Mouse (Mus musculus): ENCODE measurements around the gene Dennd1b. TPM values are rescaled to one million over a fixed set of nuclear protein-coding genes. Genes with fewer than 3 reads are reported as not detected.

Gene Dennd1b
- polyA plus RNA-seq, 1 experiment = 13.2 TPM

GRCm38 (mm10) chr1:138983465-138983864 lies 20.2 kb downstream of the Dennd1b start:
- Histone ChIP-seq H3K27ac (ENCODE audit: insufficient read depth, low read length) (no peak overlapping the region), H3K27me3 (ENCODE audit: control insufficient read depth, insufficient read depth, low read length) (no peaks in the 10 kb centered on the region), H3K4me3 (ENCODE audit: extremely low read depth, insufficient read depth, insufficient read length) (no peak overlapping the region), H3K36me3 (ENCODE audit: control insufficient read depth, insufficient read depth, low read length) (no peaks in the 10 kb centered on the region), H3K4me1 (ENCODE audit: control insufficient read depth, insufficient read depth, insufficient read length) (no peaks in the 10 kb centered on the region; the same call in 1 of the 2 replicates)
- DNase-seq (ENCODE audit: low read depth in 1 of 2, low spot score in 2 of 2) = no peak
- TF ChIP-seq POLR2A (IDR thresholded peaks at IDR 0.05; ENCODE audit: low read depth, low read length) (no peak), CTCF (IDR thresholded peaks at IDR 0.05; ENCODE audit: extremely low read depth, insufficient read depth, insufficient read length, insufficient replicate concordance) (no peak)
- 69% methylated on average over 6 of the region's 6 CpGs for WGBS

- no peak for DNase-seq (ENCODE audit: low read depth in 1 of 2, low spot score in 2 of 2)
- Histone ChIP-seq H3K4me1 (ENCODE audit: control insufficient read depth, insufficient read depth, insufficient read length) (no peaks in the 10 kb centered on the region; the same call in 1 of the 2 replicates), H3K27ac (ENCODE audit: insufficient read depth, low read length) (no peak overlapping the region), H3K27me3 (ENCODE audit: control insufficient read depth, insufficient read depth, low read length) (no peaks in the 10 kb centered on the region), H3K36me3 (ENCODE audit: control insufficient read depth, insufficient read depth, low read length) (no peaks in the 10 kb centered on the region), H3K4me3 (ENCODE audit: extremely low read depth, insufficient read depth, insufficient read length) (no peak overlapping the region)
- WGBS = 93% methylated on average over 4 of the region's 4 CpGs
- no peak for TF ChIP-seq CTCF (IDR thresholded peaks at IDR 0.05; ENCODE audit: extremely low read depth, insufficient read depth, insufficient read length, insufficient replicate concordance)
- no peak for TF ChIP-seq POLR2A (IDR thresholded peaks at IDR 0.05; ENCODE audit: low read depth, low read length)
These were observed 20.9 kb downstream of the Dennd1b start for GRCm38 (mm10) chr1:138984161-138984560.

GRCm38 (mm10) chr1:138992384-138993138 lies 29.3 kb downstream of the Dennd1b start:
- 83% methylated on average over 5 of the region's 5 CpGs for WGBS

GRCm38 (mm10) chr1:138995621-138996380 lies 32.6 kb downstream of the Dennd1b start:
- no peak for DNase-seq (ENCODE audit: low read depth in 1 of 2, low spot score in 2 of 2)
- TF ChIP-seq CTCF (IDR thresholded peaks at IDR 0.05; ENCODE audit: extremely low read depth, insufficient read depth, insufficient read length, insufficient replicate concordance) (no peak), POLR2A (IDR thresholded peaks at IDR 0.05; ENCODE audit: low read depth, low read length) (no peak)
- Histone ChIP-seq H3K36me3 (ENCODE audit: control insufficient read depth, insufficient read depth, low read length) (peaks cover 1% of the 10 kb centered on the region; the same call in 1 of the 2 replicates), H3K4me3 (ENCODE audit: extremely low read depth, insufficient read depth, insufficient read length) (no peak overlapping the region), H3K27me3 (ENCODE audit: control insufficient read depth, insufficient read depth, low read length) (no peaks in the 10 kb centered on the region), H3K27ac (ENCODE audit: insufficient read depth, low read length) (no peak overlapping the region), H3K4me1 (ENCODE audit: control insufficient read depth, insufficient read depth, insufficient read length) (peaks cover 2% of the 10 kb centered on the region; the same call in 1 of the 2 replicates)
- 87% methylated on average over 6 of the region's 6 CpGs for WGBS

More at GRCm38 (mm10) chr1:138992384-138993138, 29.3 kb downstream of the Dennd1b start:
- Histone ChIP-seq H3K36me3 (ENCODE audit: control insufficient read depth, insufficient read depth, low read length) (peaks cover 1% of the 10 kb centered on the region; the same call in 1 of the 2 replicates), H3K4me1 (ENCODE audit: control insufficient read depth, insufficient read depth, insufficient read length) (no peaks in the 10 kb centered on the region; the same call in 1 of the 2 replicates), H3K27me3 (ENCODE audit: control insufficient read depth, insufficient read depth, low read length) (no peaks in the 10 kb centered on the region), H3K27ac (ENCODE audit: insufficient read depth, low read length) (no peak overlapping the region), H3K4me3 (ENCODE audit: extremely low read depth, insufficient read depth, insufficient read length) (no peak overlapping the region)
- TF ChIP-seq CTCF (IDR thresholded peaks at IDR 0.05; ENCODE audit: extremely low read depth, insufficient read depth, insufficient read length, insufficient replicate concordance) = no peak
- no peak for TF ChIP-seq POLR2A (IDR thresholded peaks at IDR 0.05; ENCODE audit: low read depth, low read length)
- no peak for DNase-seq (ENCODE audit: low read depth in 1 of 2, low spot score in 2 of 2)

GRCm38 (mm10) chr1:138996663-138997062 lies 33.4 kb downstream of the Dennd1b start:
- Histone ChIP-seq H3K36me3 (ENCODE audit: control insufficient read depth, insufficient read depth, low read length) (peaks cover 1% of the 10 kb centered on the region; the same call in 1 of the 2 replicates), H3K27ac (ENCODE audit: insufficient read depth, low read length) (no peak overlapping the region), H3K27me3 (ENCODE audit: control insufficient read depth, insufficient read depth, low read length) (no peaks in the 10 kb centered on the region), H3K4me3 (ENCODE audit: extremely low read depth, insufficient read depth, insufficient read length) (no peak overlapping the region), H3K4me1 (ENCODE audit: control insufficient read depth, insufficient read depth, insufficient read length) (peaks cover 4% of the 10 kb centered on the region; the same call in 1 of the 2 replicates)
- 91% methylated on average over 2 of the region's 2 CpGs for WGBS
- DNase-seq (ENCODE audit: low read depth in 1 of 2, low spot score in 2 of 2) = no peak
- TF ChIP-seq CTCF (IDR thresholded peaks at IDR 0.05; ENCODE audit: extremely low read depth, insufficient read depth, insufficient read length, insufficient replicate concordance) (no peak), POLR2A (IDR thresholded peaks at IDR 0.05; ENCODE audit: low read depth, low read length) (no peak)

GRCm38 (mm10) chr1:139000675-139001379 lies 37.6 kb downstream of the Dennd1b start:
- 87% methylated on average over 9 of the region's 9 CpGs for WGBS

More at GRCm38 (mm10) chr1:139000675-139001379, 37.6 kb downstream of the Dennd1b start:
- H3K27ac ChIP-seq (ENCODE audit: insufficient read depth, low read length) = no peak overlapping the region
- TF ChIP-seq CTCF (IDR thresholded peaks at IDR 0.05; ENCODE audit: extremely low read depth, insufficient read depth, insufficient read length, insufficient replicate concordance) = no peak
- TF ChIP-seq POLR2A (IDR thresholded peaks at IDR 0.05; ENCODE audit: low read depth, low read length) = no peak
- no peak overlapping the region for H3K4me3 ChIP-seq (ENCODE audit: extremely low read depth, insufficient read depth, insufficient read length)
- H3K4me1 ChIP-seq (ENCODE audit: control insufficient read depth, insufficient read depth, insufficient read length) = peaks cover 4% of the 10 kb centered on the region; the same call in 1 of the 2 replicates
- DNase-seq (ENCODE audit: low read depth in 1 of 2, low spot score in 2 of 2) = no peak
- no peaks in the 10 kb centered on the region for H3K27me3 ChIP-seq (ENCODE audit: control insufficient read depth, insufficient read depth, low read length)
- no peaks in the 10 kb centered on the region for H3K36me3 ChIP-seq (ENCODE audit: control insufficient read depth, insufficient read depth, low read length)
